Mouse (Mus musculus) cerebellum, postnatal 36 days (tissue): ENCODE data around the gene Csnk1g2.

Source experiments
- DNase-seq, 2 experiments: peaks; one replicate each; pipeline ENCODE4 v3.0.0; 2021 to 2022; ENCODE audit warnings: mixed read lengths in 2 of 2

Gene Csnk1g2

GRCm38 (mm10) chr10:80680260-80680696, 57.6 kb downstream of the Csnk1g2 start:
- no peak for DNase-seq

- DNase-seq: no peak
These were observed 59.4 kb downstream of the Csnk1g2 start for GRCm38 (mm10) chr10:80682003-80682402.

GRCm38 (mm10) chr10:80683647-80684046, 61.0 kb downstream of the Csnk1g2 start:
- no peak for DNase-seq

- DNase-seq: peak; percentile 71 to 74
These were observed 61.6 kb downstream of the Csnk1g2 start for GRCm38 (mm10) chr10:80684214-80684613.

- DNase-seq: no peak
These were observed 62.3 kb downstream of the Csnk1g2 start for GRCm38 (mm10) chr10:80684984-80685383.

GRCm38 (mm10) chr10:80686617-80687016, 64.0 kb downstream of the Csnk1g2 start:
- no peak for DNase-seq

GRCm38 (mm10) chr10:80687850-80688249, 65.2 kb downstream of the Csnk1g2 start:
- DNase-seq: peak; percentile 78 to 82
